Mouse (Mus musculus) gastrocnemius, postnatal 4 days (tissue): ENCODE results near the gene Klra2. TPM values are rescaled to one million over a fixed set of nuclear protein-coding genes. Genes with fewer than 3 reads are reported as not detected.
"Not testable (repeated sequence)": the region's sequence is repeated elsewhere in the genome, so short reads cannot be mapped to it uniquely, and the experiment has no call there.

ENCODE experiments used
- DNase-seq, 2 experiments: peaks; one replicate each; pipeline ENCODE4 v3.0.0; 2021 to 2022; ENCODE audit warnings: low spot score in 2 of 2, mixed read lengths in 2 of 2
- long read RNA-seq, 2 experiments: library from polyadenylated mRNA; stranded (forward); transcript quantifications; one replicate each; pipeline ENCODE4 v2.0.0; 2021
- total RNA-seq, 2 experiments: library from RNA; stranded (reverse); gene quantifications; 2 replicates each; pipeline ENCODE4 v1.2.3; 2021

Gene Klra2
- total RNA-seq, result under 1 TPM in 1 of 2 experiments, not detected in 1; 0.31 TPM
- long read RNA-seq, experiment 1, result 0 reads
- long read RNA-seq, experiment 2, result 0 reads

- DNase-seq, result no peak
Observed at GRCm38 (mm10) chr6:131247206-131247605, at the start of gene Klra2. Gene Klra2 (minus strand): TSS chr6:131247362.

- DNase-seq, result no peak
Observed at GRCm38 (mm10) chr6:131294435-131295112, 47.4 kb upstream of the Klra2 start.

- no peak for DNase-seq
Observed at GRCm38 (mm10) chr6:131293916-131294315, 46.8 kb upstream of the Klra2 start.

GRCm38 (mm10) chr6:131292991-131293788, 46.0 kb upstream of the Klra2 start, which contains the start of gene Magohb:
Gene Magohb (minus strand): TSS chr6:131293244.
- DNase-seq, result peak; percentile 83 to 85

GRCm38 (mm10) chr6:131292276-131292990, 45.3 kb upstream of the Klra2 start:
- no peak for DNase-seq

- no peak for DNase-seq
Observed at GRCm38 (mm10) chr6:131290430-131290829, 43.3 kb upstream of the Klra2 start.

- DNase-seq, result not testable (repeated sequence)
Observed at GRCm38 (mm10) chr6:131278160-131278559, 31.0 kb upstream of the Klra2 start.

GRCm38 (mm10) chr6:131276659-131277058, 29.5 kb upstream of the Klra2 start:
- no peak for DNase-seq

GRCm38 (mm10) chr6:131272311-131272710, 25.1 kb upstream of the Klra2 start:
- no peak for DNase-seq

GRCm38 (mm10) chr6:131270312-131270711, 23.1 kb upstream of the Klra2 start:
- DNase-seq, result no peak

- DNase-seq, result no peak
Observed at GRCm38 (mm10) chr6:131269599-131269998, 22.4 kb upstream of the Klra2 start.

GRCm38 (mm10) chr6:131264175-131264574, 17.0 kb upstream of the Klra2 start:
- no peak for DNase-seq

GRCm38 (mm10) chr6:131262778-131263177, 15.6 kb upstream of the Klra2 start:
- DNase-seq, result no peak

- no peak for DNase-seq
Observed at GRCm38 (mm10) chr6:131262009-131262408, 14.8 kb upstream of the Klra2 start.

- DNase-seq, result no peak
Observed at GRCm38 (mm10) chr6:131245081-131245480, 2.1 kb downstream of the Klra2 start.

Other genes starting within 250 kb of the Klra2 start
- gene Magohb, start 45.9 kb upstream of the Klra2 start, total RNA-seq, result 10 to 100 TPM; 11.9 to 12.5 TPM
- gene Styk1, start 106.2 kb upstream of the Klra2 start, total RNA-seq, result 1 to 10 TPM in 1 of 2 experiments, under 1 TPM in 1; 0.41 to 1.5 TPM
- gene Ybx3, start 141.1 kb upstream of the Klra2 start, total RNA-seq, result 100 to 1,000 TPM; 475 to 482 TPM
- gene 5430401F13Rik, start 239.0 kb upstream of the Klra2 start, total RNA-seq, result not detected
- not detected for gene Gm6619, start 239.0 kb upstream of the Klra2 start, total RNA-seq